Mouse (Mus musculus) C2C12 (cell line): ENCODE measurements around the gene Wdr53. TPM values are rescaled to one million over a fixed set of nuclear protein-coding genes. Genes with fewer than 3 reads are reported as not detected.
"Not testable (repeated sequence)": the region's sequence is repeated elsewhere in the genome, so short reads cannot be mapped to it uniquely, and the experiment has no call there.

Source experiments
- H3K27me3 ChIP-seq: one replicate; pipeline ENCODE4 v1.6.1; 2011; ENCODE audit not compliant: control insufficient read depth, insufficient read depth, insufficient read length
- H3K36me3 ChIP-seq: one replicate; pipeline ENCODE4 v1.6.1; 2011; ENCODE audit not compliant: control insufficient read depth, insufficient read depth
- H3K4me3 ChIP-seq: one replicate; pipeline ENCODE4 v1.5.1; 2011; ENCODE audit warnings: mild to moderate bottlenecking, control low read depth; ENCODE audit not compliant: poor library complexity, insufficient read depth, severe bottlenecking
- H3K79me2 ChIP-seq: one replicate; pipeline ENCODE4 v1.6.1; 2011; ENCODE audit not compliant: control insufficient read depth, insufficient read depth
- H3K79me3 ChIP-seq: one replicate; pipeline ENCODE4 v1.6.1; 2011; ENCODE audit warnings: low read depth, control low read depth
- H3ac ChIP-seq: one replicate; pipeline ENCODE3; 2011; ENCODE audit warnings: low read depth; ENCODE audit not compliant: control insufficient read depth, insufficient read length
- CEBPB ChIP-seq: IDR thresholded peaks from one replicate; pipeline ENCODE4 v1.6.1; 2011; ENCODE audit warnings: low read depth, mild to moderate bottlenecking, control low read depth, moderate library complexity
- CTCF ChIP-seq: IDR thresholded peaks from one replicate; pipeline ENCODE4 v1.5.1; 2011; ENCODE audit not compliant: control insufficient read depth, insufficient read depth, insufficient read length
- FOSL1 ChIP-seq: IDR thresholded peaks from one replicate; pipeline ENCODE4 v1.8.0; 2011; ENCODE audit warnings: mild to moderate bottlenecking, low read length; ENCODE audit not compliant: poor library complexity, insufficient read depth, severe bottlenecking
- MAX ChIP-seq: IDR thresholded peaks from one replicate; pipeline ENCODE4 v1.6.1; 2011; ENCODE audit warnings: mild to moderate bottlenecking, control low read depth
- MYOD1 ChIP-seq: IDR thresholded peaks from one replicate; pipeline ENCODE4 v1.6.1; 2011; ENCODE audit warnings: low read depth; ENCODE audit not compliant: control insufficient read depth, insufficient read length
- MYOG ChIP-seq: IDR thresholded peaks from one replicate; pipeline ENCODE4 v1.6.1; 2011; ENCODE audit not compliant: control insufficient read depth, insufficient read length; ENCODE audit errors: extremely low read depth
- USF1 ChIP-seq: IDR thresholded peaks from one replicate; pipeline ENCODE4 v1.6.1; 2011; ENCODE audit warnings: low read depth, mild to moderate bottlenecking, control low read depth, moderate library complexity
- polyA plus RNA-seq: library from polyadenylated mRNA; unstranded; fragments of >200 nt; fragmentation: generic; extraction: Trizol; gene quantifications from one replicate; pipeline ENCODE4 v1.2.1, GENCODE M21; 2012; ENCODE audit warnings: missing spikeins

Gene Wdr53
- polyA plus RNA-seq, 1 experiment = 10.9 TPM

DNA sequence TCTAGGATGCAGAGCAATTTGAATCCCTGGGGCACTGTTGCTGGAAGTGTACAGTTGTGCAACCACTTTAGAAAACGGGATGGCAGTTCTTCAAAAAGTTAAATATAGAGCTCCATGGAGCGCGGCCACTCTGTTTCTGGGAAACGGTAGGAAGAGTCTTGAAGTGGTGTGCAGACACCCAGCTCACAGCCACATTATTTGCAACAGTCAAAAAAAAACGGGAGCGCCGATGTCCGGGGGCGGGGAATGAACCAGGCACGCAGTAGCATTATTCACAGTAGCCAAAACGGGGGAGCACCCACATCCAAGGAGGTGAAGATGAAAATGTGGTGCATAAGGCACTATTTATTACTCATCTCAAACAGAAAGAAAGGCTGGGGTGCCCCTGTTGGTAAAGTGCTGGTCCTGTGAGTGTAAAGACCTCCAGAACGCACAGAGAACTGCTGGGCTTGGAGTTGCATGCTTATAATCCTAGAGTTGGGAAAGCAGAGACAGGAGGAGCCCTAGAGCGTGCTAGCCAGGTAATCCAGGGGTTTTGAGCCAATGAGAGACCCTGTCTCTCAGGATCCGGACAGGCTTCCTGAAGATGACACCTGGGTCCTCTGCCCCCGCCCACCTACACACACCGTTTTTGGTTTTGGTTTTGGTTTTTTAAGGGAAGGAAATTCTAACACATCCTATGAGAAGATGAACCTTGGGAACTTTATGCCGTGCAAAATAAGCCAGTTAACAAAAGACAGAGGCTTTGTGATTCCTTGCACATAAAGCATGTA is 32.0 kb upstream of the Wdr53 start:
- Histone ChIP-seq H3K79me2 (no peaks in the 10 kb centered on the region), H3K36me3 (no peaks in the 10 kb centered on the region)

GRCm38 (mm10) chr16:32221803-32222202 is 25.2 kb upstream of the Wdr53 start:
- H3K36me3 ChIP-seq = no peaks in the 10 kb centered on the region
- H3K79me2 ChIP-seq = no peaks in the 10 kb centered on the region
- no peaks in the 10 kb centered on the region for H3K79me3 ChIP-seq
- H3K4me3 ChIP-seq = no peak overlapping the region
- H3ac ChIP-seq = no peak overlapping the region
- H3K27me3 ChIP-seq = peaks cover under 1% of the 10 kb centered on the region
- no peak for TF ChIP-seq FOSL1
- no peak for TF ChIP-seq MYOD1
- no peak for TF ChIP-seq USF1
- TF ChIP-seq MYOG = no peak
- TF ChIP-seq CTCF = no peak
- TF ChIP-seq CEBPB = no peak
- TF ChIP-seq MAX = no peak

More for the DNA sequence above, 32.0 kb upstream of the Wdr53 start:
- TF ChIP-seq MYOD1 (no peak), MYOG (no peak), MAX (no peak)
- Histone ChIP-seq H3K27me3 (peaks cover 7% of the 10 kb centered on the region), H3ac (no peak overlapping the region), H3K4me3 (no peak overlapping the region), H3K79me3 (no peaks in the 10 kb centered on the region)

- Histone ChIP-seq H3ac (no peak overlapping the region), H3K79me2 (no peaks in the 10 kb centered on the region), H3K79me3 (no peaks in the 10 kb centered on the region), H3K27me3 (no peaks in the 10 kb centered on the region), H3K36me3 (no peaks in the 10 kb centered on the region), H3K4me3 (no peak overlapping the region)
- no peak for TF ChIP-seq FOSL1
- no peak for TF ChIP-seq MAX
- TF ChIP-seq MYOD1 = no peak
- no peak for TF ChIP-seq CTCF
- no peak for TF ChIP-seq MYOG
- TF ChIP-seq USF1 = no peak
- no peak for TF ChIP-seq CEBPB
Measured at GRCm38 (mm10) chr16:32222399-32222798, 24.6 kb upstream of the Wdr53 start.

- H3K27me3 ChIP-seq, H3K79me3 ChIP-seq, H3K79me2 ChIP-seq, H3K4me3 ChIP-seq, H3ac ChIP-seq: not testable (repeated sequence)
- peaks cover 27% of the 10 kb centered on the region for H3K36me3 ChIP-seq
Measured at GRCm38 (mm10) chr16:32232050-32232449, 15.0 kb upstream of the Wdr53 start.

DNA sequence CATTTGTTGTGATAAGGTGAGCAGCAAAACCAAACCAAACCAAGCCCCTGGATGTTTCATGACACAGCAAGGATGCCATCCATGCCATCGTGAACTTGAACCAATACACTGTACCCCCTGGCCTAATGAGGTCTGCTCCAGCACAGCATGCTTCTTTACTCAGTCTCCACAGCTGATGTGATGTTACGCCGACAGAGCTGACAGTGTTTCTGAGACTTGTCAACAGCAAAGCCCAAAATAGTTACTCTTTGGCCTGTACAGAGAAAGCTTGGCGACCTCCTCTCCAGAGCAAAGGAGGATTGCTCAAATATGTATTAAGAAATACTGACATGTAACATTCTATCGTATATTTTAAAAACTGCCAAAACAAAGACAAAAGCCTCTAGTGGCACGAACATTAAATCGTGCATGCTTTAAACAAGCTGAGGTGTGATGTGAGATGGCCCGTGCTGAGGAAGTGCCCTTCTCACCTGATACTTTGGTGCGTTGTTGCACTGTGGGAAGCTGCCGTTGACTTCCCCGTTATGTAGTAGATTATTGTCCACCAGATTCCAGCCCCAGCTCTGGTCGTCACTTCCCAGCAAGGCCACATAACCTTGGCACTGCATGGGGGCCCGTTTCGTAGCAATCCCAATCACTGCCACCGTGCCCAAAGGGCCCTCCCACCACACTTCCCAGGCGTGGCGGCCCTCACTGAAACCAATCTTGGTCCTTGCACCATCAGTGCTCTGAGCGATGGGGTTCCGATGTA is 8.9 kb upstream of the Wdr53 start:
- peaks cover 38% of the 10 kb centered on the region for H3K79me3 ChIP-seq
- no peak overlapping the region for H3K4me3 ChIP-seq
- no peak overlapping the region for H3ac ChIP-seq
- H3K36me3 ChIP-seq = peaks cover 34% of the 10 kb centered on the region
- TF ChIP-seq FOSL1 = no peak
- no peak for TF ChIP-seq CTCF
- TF ChIP-seq USF1 = no peak
- TF ChIP-seq MAX = no peak
- TF ChIP-seq MYOG = no peak
- no peak for TF ChIP-seq MYOD1
- TF ChIP-seq CEBPB = no peak
- H3K27me3 ChIP-seq = no peaks in the 10 kb centered on the region
- peaks cover 54% of the 10 kb centered on the region for H3K79me2 ChIP-seq
